Mouse (Mus musculus) midbrain, embryonic 12.5 days (tissue): ENCODE measurements at regions not wholly inside any gene's neighbourhood (a gene's known extent, or its start where the extent isn't known, plus 50 kb on each side); places are given as distances from the start of the nearest gene placed in this dataset. TPM values are rescaled to one million over a fixed set of nuclear protein-coding genes. Genes with fewer than 3 reads are reported as not detected.
A peak's percentile ranks its signal among the peaks of the same experiment; 100 is the strongest.

Source experiments
- ATAC-seq: fragments of 200-750 bp; cut with Nextera tagmentation; 2 replicates; pipeline ENCODE4 v1.8.0; 2017; ENCODE audit warnings: low read depth, moderate TSS enrichment, moderate library complexity; ENCODE audit not compliant: low FRiP score
- H3K27ac ChIP-seq: fragments of 300-500 bp; sonication (generic); replicated peaks from 2 replicates; pipeline ENCODE4 v1.5.1; 2016; ENCODE audit warnings: mild to moderate bottlenecking
- H3K27me3 ChIP-seq: fragments of 300-500 bp; sonication (generic); 2 replicates; pipeline ENCODE4 v1.6.1; 2016; ENCODE audit warnings: mild to moderate bottlenecking
- H3K36me3 ChIP-seq: fragments of 300-500 bp; sonication (generic); 2 replicates; pipeline ENCODE4 v1.6.1; 2016
- H3K4me1 ChIP-seq: fragments of 300-500 bp; sonication (generic); 2 replicates; pipeline ENCODE4 v1.6.1; 2016
- H3K4me2 ChIP-seq: fragments of 300-500 bp; sonication (generic); replicated peaks from 2 replicates; pipeline ENCODE4 v1.6.1; 2016; ENCODE audit warnings: mild to moderate bottlenecking, moderate library complexity
- H3K4me3 ChIP-seq: fragments of 300-500 bp; sonication (generic); 2 replicates; pipeline ENCODE4 v1.5.1; 2016; ENCODE audit warnings: mild to moderate bottlenecking
- H3K9ac ChIP-seq: fragments of 300-500 bp; sonication (generic); replicated peaks from 2 replicates; pipeline ENCODE4 v1.6.1; 2016; ENCODE audit warnings: mild to moderate bottlenecking, moderate library complexity
- H3K9me3 ChIP-seq: fragments of 300-500 bp; sonication (generic); 2 replicates; pipeline ENCODE4 v1.6.1; 2016; ENCODE audit warnings: mild to moderate bottlenecking
- WGBS: fragments of 180-500 bp; shearing (Covaris S2); methylation state at CpG from one replicate; pipeline ENCODE4 v1.1.7; 2016; 5-methylcytosine and 5-hydroxymethylcytosine counted together
- microRNA-seq: library from miRNA; unstranded; fragments of <30 nt; microRNA quantifications from one replicate; pipeline ENCODE4, GENCODE M21; 2017

- Histone ChIP-seq H3K4me3 (no peak overlapping the region), H3K4me1 (no peaks in the 10 kb centered on the region), H3K9ac (no peak overlapping the region), H3K9me3 (no peaks in the 10 kb centered on the region), H3K27me3 (no peaks in the 10 kb centered on the region), H3K27ac (no peak overlapping the region), H3K36me3 (no peaks in the 10 kb centered on the region), H3K4me2 (no peak overlapping the region)
- WGBS: 84% methylated on average over 2 of the region's 2 CpGs
- ATAC-seq: no peak
Observed at GRCm38 (mm10) chr8:15230217-15230616, 184.3 kb upstream of the BB014433 start.

GRCm38 (mm10) chr8:15221211-15221912, 175.5 kb upstream of the BB014433 start:
- Histone ChIP-seq H3K4me1 (no peaks in the 10 kb centered on the region; the same call in 1 of the 2 replicates), H3K27ac (no peak overlapping the region), H3K36me3 (no peaks in the 10 kb centered on the region), H3K4me2 (no peak overlapping the region), H3K4me3 (no peak overlapping the region), H3K9ac (no peak overlapping the region), H3K9me3 (no peaks in the 10 kb centered on the region), H3K27me3 (no peaks in the 10 kb centered on the region)
- 42% methylated on average over 13 of the region's 13 CpGs for WGBS
- peak; percentile 55; the same call in 1 of the 2 replicates for ATAC-seq

- Histone ChIP-seq H3K9me3 (no peaks in the 10 kb centered on the region), H3K4me2 (no peak overlapping the region), H3K27me3 (no peaks in the 10 kb centered on the region), H3K36me3 (no peaks in the 10 kb centered on the region), H3K4me3 (no peak overlapping the region), H3K9ac (no peak overlapping the region), H3K4me1 (no peaks in the 10 kb centered on the region), H3K27ac (no peak overlapping the region)
- WGBS: 74% methylated on average over 6 of the region's 6 CpGs
- no peak for ATAC-seq
Observed at GRCm38 (mm10) chr8:15209856-15210521, 164.1 kb upstream of the BB014433 start.

GRCm38 (mm10) chr8:15201556-15201955, 155.7 kb upstream of the BB014433 start:
- Histone ChIP-seq H3K4me1 (no peaks in the 10 kb centered on the region), H3K36me3 (no peaks in the 10 kb centered on the region), H3K9me3 (no peaks in the 10 kb centered on the region), H3K4me2 (no peak overlapping the region), H3K27ac (no peak overlapping the region), H3K4me3 (no peak overlapping the region), H3K27me3 (no peaks in the 10 kb centered on the region), H3K9ac (no peak overlapping the region)
- no peak for ATAC-seq
- WGBS: 89% methylated on average over 6 of the region's 6 CpGs

GRCm38 (mm10) chr8:15190708-15191107, 144.8 kb upstream of the BB014433 start:
- H3K9ac ChIP-seq: no peak overlapping the region
- H3K4me1 ChIP-seq: peaks cover 10% of the 10 kb centered on the region; the same call in 1 of the 2 replicates
- H3K4me2 ChIP-seq: no peak overlapping the region
- WGBS: 84% methylated on average over 3 of the region's 3 CpGs
- H3K4me3 ChIP-seq: no peak overlapping the region
- H3K9me3 ChIP-seq: no peaks in the 10 kb centered on the region
- no peak overlapping the region for H3K27ac ChIP-seq
- no peak for ATAC-seq
- no peaks in the 10 kb centered on the region for H3K36me3 ChIP-seq
- no peaks in the 10 kb centered on the region for H3K27me3 ChIP-seq

- WGBS: 42% methylated on average over 10 of the region's 10 CpGs
- Histone ChIP-seq H3K27ac (no peak overlapping the region), H3K4me2 (no peak overlapping the region), H3K4me3 (no peak overlapping the region), H3K4me1 (peaks cover 10% of the 10 kb centered on the region; the same call in 1 of the 2 replicates), H3K36me3 (no peaks in the 10 kb centered on the region), H3K27me3 (no peaks in the 10 kb centered on the region), H3K9me3 (no peaks in the 10 kb centered on the region), H3K9ac (no peak overlapping the region)
- peak; percentile 32; the same call in 1 of the 2 replicates for ATAC-seq
Observed at GRCm38 (mm10) chr8:15189079-15189612, 143.3 kb upstream of the BB014433 start.

Small RNAs in the stretch of these regions (microRNA-seq; reads per million reads assigned to microRNA genes)
- gene Gm25255 (not detected), gene Gm25871 (not detected)
